Mouse (Mus musculus): ENCODE data around the gene Clcf1. TPM values are rescaled to one million over a fixed set of nuclear protein-coding genes. Genes with fewer than 3 reads are reported as not detected.

Clcf1 gene
- total RNA-seq, 2 experiments from 2014 or later, result 0.38 to 0.89 TPM

DNA sequence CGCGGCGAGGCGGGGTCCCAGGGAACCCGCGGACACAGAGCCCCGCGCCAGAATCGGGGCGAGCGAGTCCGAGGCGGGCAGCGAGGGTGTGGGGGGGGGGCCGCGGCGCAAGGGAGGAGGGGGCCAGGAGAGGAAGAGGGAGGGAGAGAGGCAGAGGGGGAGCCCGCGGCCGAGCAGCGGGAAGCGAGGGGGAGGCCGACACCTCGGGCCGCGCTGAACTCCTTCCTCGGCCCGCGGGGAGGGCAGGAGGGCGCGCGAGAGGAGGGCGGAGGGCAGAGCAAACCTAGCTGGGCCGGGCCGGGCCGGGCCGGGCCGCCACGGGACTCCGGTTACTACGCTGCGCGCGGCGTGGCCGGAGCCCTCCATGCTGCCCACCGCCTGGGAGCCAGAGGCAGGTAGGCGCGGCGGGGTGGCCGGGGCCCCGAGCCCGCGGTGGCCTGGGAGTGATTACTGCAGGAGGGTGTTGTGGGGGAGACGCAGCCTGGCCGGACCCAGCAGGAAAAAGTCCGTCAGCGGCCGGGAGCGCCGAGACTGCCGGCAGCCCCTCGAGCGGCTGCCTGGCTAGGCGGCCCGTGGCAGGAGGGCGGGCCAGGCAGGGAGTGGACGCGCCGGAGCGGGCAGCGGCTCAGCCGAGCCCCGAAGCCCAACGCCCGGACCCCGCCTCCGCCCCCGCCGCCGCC, 873 bp downstream of the Clcf1 start:
- peak overlapping the region; percentile 89 for H3K4me3 ChIP-seq
- peak; percentile 58 for DNase-seq
- intact Hi-C loops (cut with DNase I), result no loop called here
- no peak for TF ChIP-seq CTCF (IDR thresholded peaks at IDR 0.05)
- H3K27ac ChIP-seq, result peak overlapping the region; percentile 80

DNA sequence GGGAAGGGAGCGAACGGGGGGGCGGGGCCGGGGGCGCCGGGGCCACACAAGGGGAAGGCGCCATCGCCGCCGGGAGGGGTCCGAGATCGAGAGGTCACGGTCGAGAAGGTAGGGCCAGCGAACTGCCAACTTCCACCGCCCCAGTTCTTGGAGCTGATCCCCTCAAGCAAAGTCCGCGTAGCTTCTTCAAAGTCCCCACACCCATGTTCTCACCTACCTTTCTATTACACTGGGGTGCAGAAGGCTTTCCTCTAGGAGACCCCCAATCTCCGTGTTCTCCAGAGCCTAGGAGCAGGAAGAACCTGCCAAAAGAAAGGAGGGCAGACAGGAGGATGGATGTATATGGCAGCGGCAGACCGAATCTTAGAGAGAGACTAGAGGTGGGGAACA, 1.4 kb downstream of the Clcf1 start:
- peak overlapping the region; percentile 89 for H3K4me3 ChIP-seq
- peak overlapping the region; percentile 80 for H3K27ac ChIP-seq
- no peak for TF ChIP-seq CTCF (IDR thresholded peaks at IDR 0.05)
- intact Hi-C loops (cut with DNase I), result no loop called here
- no peak for DNase-seq

GRCm38 (mm10) chr19:4216041-4216685, 2.1 kb downstream of the Clcf1 start:
- H3K4me3 ChIP-seq, result peak overlapping the region; percentile 32
- peak; percentile 50 for TF ChIP-seq CTCF (IDR thresholded peaks at IDR 0.05)
- peak; percentile 42 for DNase-seq
- intact Hi-C loops (cut with DNase I), result no loop called here
- 0 out of 2 replicates have a peak overlapping the region, but pooled peaks have one; percentile 20 for H3K27ac ChIP-seq

GRCm38 (mm10) chr19:4217140-4217539, 3.1 kb downstream of the Clcf1 start:
- no peak overlapping the region for H3K4me3 ChIP-seq
- H3K27ac ChIP-seq, result no peak overlapping the region
- intact Hi-C loops (cut with DNase I), result no loop called here
- DNase-seq, result no peak
- TF ChIP-seq CTCF (IDR thresholded peaks at IDR 0.05), result no peak

DNA sequence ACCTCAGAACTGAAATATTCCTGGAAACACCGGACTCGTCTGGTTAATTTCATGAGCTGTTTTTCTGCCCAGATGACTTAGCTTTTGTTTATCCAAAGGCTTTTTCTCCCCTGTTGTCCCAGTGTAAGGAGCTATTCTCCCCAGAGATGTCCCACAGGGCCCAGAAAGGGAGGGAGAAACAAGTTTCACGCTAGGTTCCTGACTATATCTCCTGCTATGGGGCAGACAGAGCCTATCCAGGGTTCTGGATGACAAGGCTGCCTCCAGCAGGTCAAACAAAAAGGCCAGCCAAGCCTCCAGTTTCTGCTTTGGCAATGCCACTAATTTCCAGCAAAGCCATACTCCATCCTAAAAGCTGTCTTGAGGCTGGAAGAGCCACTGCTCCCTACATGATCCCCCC, 3.8 kb downstream of the Clcf1 start:
- intact Hi-C loops (cut with DNase I), result no loop called here
- Histone ChIP-seq H3K4me3 (no peak overlapping the region), H3K27ac (no peak overlapping the region)
- no peak for TF ChIP-seq CTCF (IDR thresholded peaks at IDR 0.05)
- DNase-seq, result no peak

DNA sequence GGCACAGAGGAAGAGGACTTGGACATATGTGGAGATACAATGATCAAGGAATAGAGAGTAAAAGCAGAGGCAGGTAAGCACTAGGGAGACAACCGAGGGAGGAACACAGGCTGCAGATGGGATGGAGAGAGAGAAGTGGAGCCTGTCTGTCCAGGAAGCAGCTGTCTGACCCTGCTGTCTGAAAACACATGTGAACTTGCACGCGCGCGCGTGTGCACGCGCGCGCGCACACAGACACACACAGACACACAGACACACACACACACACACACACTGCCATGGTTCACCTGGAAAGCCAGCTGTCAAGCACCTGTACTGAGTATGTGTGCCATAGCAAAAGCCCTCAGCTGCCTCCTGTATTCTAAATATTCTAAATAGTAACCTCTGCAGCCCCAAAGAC, 4.3 kb downstream of the Clcf1 start:
- no peak for DNase-seq
- intact Hi-C loops (cut with DNase I), result no loop called here
- H3K27ac ChIP-seq, result no peak overlapping the region
- no peak overlapping the region for H3K4me3 ChIP-seq
- TF ChIP-seq CTCF (IDR thresholded peaks at IDR 0.05), result no peak

DNA sequence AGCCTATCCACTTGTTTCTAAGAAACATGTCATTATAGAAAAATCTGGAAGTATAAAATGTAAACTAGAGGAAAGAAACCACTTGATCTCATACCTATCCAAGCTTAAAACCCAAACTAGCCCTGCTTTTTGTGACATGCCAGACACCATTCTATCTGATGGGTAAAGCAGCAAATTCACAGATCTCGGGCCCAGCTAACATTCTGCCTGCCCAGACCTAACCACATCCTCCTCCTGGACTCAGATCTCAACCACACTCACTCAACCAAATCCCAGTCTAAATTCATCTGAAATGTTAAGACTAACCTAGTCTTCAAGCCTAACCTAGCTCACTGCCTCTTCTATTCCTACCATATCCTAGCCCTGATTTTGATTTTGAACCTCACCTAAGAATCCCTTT, 4.7 kb downstream of the Clcf1 start:
- H3K4me3 ChIP-seq, result no peak overlapping the region
- no peak overlapping the region for H3K27ac ChIP-seq
- TF ChIP-seq CTCF (IDR thresholded peaks at IDR 0.05), result no peak
- intact Hi-C loops (cut with DNase I), result no loop called here
- DNase-seq, result no peak

- intact Hi-C loops (cut with DNase I), result no loop called here
These were observed 5.9 kb downstream of the Clcf1 start for GRCm38 (mm10) chr19:4219943-4220342.

DNA sequence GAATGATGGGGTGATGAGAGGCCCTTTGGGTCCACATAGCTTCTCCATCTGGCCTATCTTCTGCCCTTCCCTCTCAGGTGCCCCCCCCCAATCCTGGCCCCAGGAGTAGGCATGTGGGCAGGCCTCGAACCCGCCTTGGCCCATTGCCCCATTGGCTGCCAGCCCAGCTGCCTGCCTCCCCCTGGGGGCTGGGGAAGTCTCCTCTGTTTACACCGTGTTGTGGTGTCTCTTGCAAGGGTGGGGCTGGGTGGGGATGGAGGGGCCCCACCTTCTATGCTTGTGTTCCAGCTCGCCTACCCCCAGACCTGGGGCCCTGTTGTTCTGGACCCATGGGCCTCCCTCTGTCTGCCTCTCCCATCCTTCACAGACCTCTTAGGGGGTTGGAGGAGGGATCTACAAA, 6.4 kb downstream of the Clcf1 start:
- Histone ChIP-seq H3K27ac (no peak overlapping the region), H3K4me3 (no peak overlapping the region)
- TF ChIP-seq CTCF (IDR thresholded peaks at IDR 0.05), result no peak
- intact Hi-C loops (cut with DNase I), result no loop called here
- DNase-seq, result no peak

More at GRCm38 (mm10) chr19:4219943-4220342, 5.9 kb downstream of the Clcf1 start:
- TF ChIP-seq CTCF (IDR thresholded peaks at IDR 0.05), result no peak
- no peak overlapping the region for H3K27ac ChIP-seq
- no peak overlapping the region for H3K4me3 ChIP-seq
- DNase-seq, result no peak

DNA sequence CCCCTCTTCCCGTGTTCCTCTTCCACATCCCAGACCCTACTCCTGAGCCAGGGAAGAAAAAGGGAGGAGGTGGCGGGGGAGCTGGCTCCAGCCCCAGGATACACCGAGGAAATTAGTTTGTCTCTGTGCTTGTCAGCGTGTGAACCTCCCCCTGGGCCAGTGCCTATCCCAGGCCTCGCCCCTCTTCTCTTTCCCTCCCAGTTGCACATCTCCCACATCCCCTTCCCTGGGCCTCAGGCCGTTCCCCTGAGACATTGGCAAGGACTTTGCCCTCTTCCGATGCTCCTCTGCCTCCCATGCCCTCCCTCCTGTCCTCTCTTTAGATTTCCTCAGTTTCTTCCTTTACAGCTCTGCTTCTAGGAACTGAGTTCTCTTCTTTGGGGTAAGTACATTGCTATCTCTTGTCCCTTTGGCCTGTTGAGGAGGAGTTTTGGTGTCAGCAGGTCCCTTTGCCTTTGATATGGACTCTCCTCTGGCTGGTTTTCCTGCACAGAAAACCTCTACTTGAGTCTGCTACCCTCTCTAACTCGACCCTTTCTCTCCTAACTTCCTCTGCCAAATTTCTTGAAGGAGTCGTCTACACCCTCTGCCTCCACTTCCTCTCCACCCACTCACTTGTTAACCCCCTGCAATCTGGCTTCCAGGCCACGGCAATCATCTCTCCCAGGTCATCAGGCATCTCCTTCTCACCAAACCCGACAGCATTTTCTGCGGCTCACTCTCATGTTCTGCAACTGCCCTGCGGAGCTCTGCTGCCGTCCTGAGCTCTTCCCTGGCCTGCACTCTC, 7.1 kb downstream of the Clcf1 start:
- no peak for TF ChIP-seq CTCF (IDR thresholded peaks at IDR 0.05)
- Histone ChIP-seq H3K27ac (peak overlapping the region; percentile 44), H3K4me3 (no peak overlapping the region)
- no peak for DNase-seq
- intact Hi-C loops (cut with DNase I), result no loop called here

DNA sequence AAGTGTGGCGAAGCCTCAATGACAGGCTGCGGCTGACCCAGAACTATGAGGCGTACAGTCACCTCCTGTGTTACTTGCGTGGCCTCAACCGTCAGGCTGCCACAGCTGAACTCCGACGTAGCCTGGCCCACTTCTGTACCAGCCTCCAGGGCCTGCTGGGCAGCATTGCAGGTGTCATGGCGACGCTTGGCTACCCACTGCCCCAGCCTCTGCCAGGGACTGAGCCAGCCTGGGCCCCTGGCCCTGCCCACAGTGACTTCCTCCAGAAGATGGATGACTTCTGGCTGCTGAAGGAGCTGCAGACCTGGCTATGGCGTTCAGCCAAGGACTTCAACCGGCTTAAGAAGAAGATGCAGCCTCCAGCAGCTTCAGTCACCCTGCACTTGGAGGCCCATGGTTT, 8.1 kb downstream of the Clcf1 start:
- no peak for DNase-seq
- TF ChIP-seq CTCF (IDR thresholded peaks at IDR 0.05), result no peak
- Histone ChIP-seq H3K4me3 (no peak overlapping the region), H3K27ac (no peak overlapping the region)
- intact Hi-C loops (cut with DNase I), result no loop called here

DNA sequence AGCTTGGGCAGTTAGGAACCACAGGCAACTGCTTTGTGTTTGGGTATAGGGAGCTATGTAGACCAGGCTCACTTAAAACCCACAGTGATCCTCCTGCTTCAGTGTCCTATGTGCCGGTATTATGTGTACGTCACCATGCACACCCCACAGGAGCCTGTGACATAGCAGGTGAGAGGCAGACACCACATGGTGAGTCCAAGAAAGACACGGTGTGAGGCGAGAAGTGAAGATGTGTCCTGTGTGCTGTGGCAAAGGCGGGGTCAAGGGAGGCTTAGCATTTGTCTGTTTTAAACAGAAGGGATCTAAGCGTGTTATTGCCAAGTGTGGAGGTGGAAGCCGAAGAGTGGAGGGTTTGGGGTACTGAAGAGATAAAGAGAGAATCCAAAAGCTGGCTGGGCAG, 12.7 kb downstream of the Clcf1 start:
- no peak for TF ChIP-seq CTCF (IDR thresholded peaks at IDR 0.05)
- no peak overlapping the region for H3K27ac ChIP-seq
- intact Hi-C loops (cut with DNase I), result loop anchor here (5.0 kb wide), 1 partner anchor 209 kb away; no protein-coding TSS in a partner anchor
- H3K4me3 ChIP-seq, result no peak overlapping the region
- DNase-seq, result no peak

GRCm38 (mm10) chr19:4227446-4227845, 13.4 kb downstream of the Clcf1 start:
- TF ChIP-seq CTCF (IDR thresholded peaks at IDR 0.05), result no peak
- Histone ChIP-seq H3K27ac (no peak overlapping the region), H3K4me3 (no peak overlapping the region)
- no peak for DNase-seq
- intact Hi-C loops (cut with DNase I), result loop anchor here (5.0 kb wide), 1 partner anchor 210 kb away; no protein-coding TSS in a partner anchor

All from gastrocnemius, adult 2 months (tissue).